ENCODE assay signal across 22 mouse cellular contexts in genomic region chrX:95881111-95881510, GRCm38 (mm10).
DNase-seq lines count a peak whose midpoint lies in the region; ATAC-seq and TF ChIP-seq lines count a peak whose summit lies in the region.
"Had no signal": no experiment of that assay in that cellular context is flagged by ENCODE, and none has a peak within 500 bp of the region (broad histone marks: within the 10 kb centered on the region; RNA-seq: fewer than 3 reads in every experiment).

No protein-coding gene starts in this region.

- no peaks in the 10 kb centered on the region for H3K27me3 ChIP-seq in intestine, embryonic 16.5 days (replicated peaks; ENCODE audit: control insufficient read depth, insufficient read depth, low read length)
- H3K27me3 ChIP-seq: embryonic facial prominence, embryonic 15.5 days; hindbrain, embryonic 12.5 days had no signal

- no peaks in the 10 kb centered on the region for H3K9me3 ChIP-seq in ES-E14 (ENCODE audit: control insufficient read depth, insufficient read depth, low read depth, low read length)
- H3K9me3 ChIP-seq in intestine, embryonic 16.5 days (ENCODE audit: control insufficient read depth, low read length): no peaks in the 10 kb centered on the region
- H3K9me3 ChIP-seq: embryonic facial prominence, embryonic 15.5 days; heart, embryonic 10.5 days; hindbrain, embryonic 12.5 days had no signal

- H3K4me3 ChIP-seq in ES-E14 (ENCODE audit: insufficient read depth in 1 of 2, low read depth in 1 of 2, low read length in 2 of 2, poor library complexity in 1 of 2, severe bottlenecking in 1 of 2): no peak overlapping the region
- no peak overlapping the region for H3K4me3 ChIP-seq in intestine, embryonic 16.5 days (ENCODE audit: low read length)
- H3K4me3 ChIP-seq: embryonic facial prominence, embryonic 15.5 days; heart, embryonic 10.5 days; hindbrain, embryonic 12.5 days had no signal

- H3K9ac ChIP-seq in ES-E14 (ENCODE audit: insufficient read depth, low read depth, low read length, poor library complexity, severe bottlenecking): no peak overlapping the region
- H3K9ac ChIP-seq in intestine, embryonic 16.5 days (ENCODE audit: low read depth, low read length): no peak overlapping the region
- H3K9ac ChIP-seq: embryonic facial prominence, embryonic 15.5 days; hindbrain, embryonic 12.5 days had no signal

- in situ Hi-C loops in ES-E14 (cut with MboI; ENCODE audit: low sequenced_read_pairs in 2 of 2, unreplicated experiment in 2 of 2): no loop called here

- H3K27ac ChIP-seq in ES-E14 (ENCODE audit: insufficient read depth, low read depth, low read length, poor library complexity, severe bottlenecking): peak overlapping the region; percentile 7; the same call in 1 of the 2 replicates
- no peak overlapping the region for H3K27ac ChIP-seq in intestine, embryonic 16.5 days (ENCODE audit: low read length)
- H3K27ac ChIP-seq: embryonic facial prominence, embryonic 15.5 days; heart, embryonic 10.5 days; hindbrain, embryonic 12.5 days had no signal

- H3K4me1 ChIP-seq in ES-E14 (ENCODE audit: control insufficient read depth in 2 of 2, insufficient read depth in 2 of 2, low read length in 2 of 2, poor library complexity in 1 of 2): 0 out of 4 replicates have a peak, but pooled peaks cover 0 to 2% of the 10 kb centered on the region in 2 experiments
- H3K4me1 ChIP-seq in intestine, embryonic 16.5 days (ENCODE audit: control insufficient read depth, insufficient read depth, low read length): no peaks in the 10 kb centered on the region
- H3K4me1 ChIP-seq: embryonic facial prominence, embryonic 15.5 days; heart, embryonic 10.5 days; hindbrain, embryonic 12.5 days had no signal

- no peaks in the 10 kb centered on the region for H3K36me3 ChIP-seq in ES-E14 (ENCODE audit: control insufficient read depth, insufficient read depth, low read length, poor library complexity, severe bottlenecking)
- no peaks in the 10 kb centered on the region for H3K36me3 ChIP-seq in intestine, embryonic 16.5 days (ENCODE audit: control insufficient read depth, insufficient read depth, low read length)
- H3K36me3 ChIP-seq: embryonic facial prominence, embryonic 15.5 days; heart, embryonic 10.5 days; hindbrain, embryonic 12.5 days had no signal

- ATAC-seq in intestine, embryonic 16.5 days: no peak
- ATAC-seq: activated CD4-positive, CD25-positive, alpha-beta regulatory T cell, adult 4 months; forebrain, embryonic 16.5 days; hindbrain, embryonic 16.5 days had no signal

- H3K4me2 ChIP-seq in intestine, embryonic 16.5 days (ENCODE audit: low read depth, low read length): no peak overlapping the region
- H3K4me2 ChIP-seq: embryonic facial prominence, embryonic 15.5 days; hindbrain, embryonic 12.5 days had no signal

- DNase-seq in ES-E14 (ENCODE audit: low read depth, low spot score): peak; percentile 35
- DNase-seq in ZHBTc4 (ENCODE audit: low read depth, low spot score): peak; percentile 68
- peak; percentile 73 for DNase-seq in thymus, postnatal 0 days (ENCODE audit: low spot score)
- DNase-seq in thymus, postnatal 36 days: peak; percentile 6 to 40
- no peak for DNase-seq in urinary bladder, postnatal 4 days (ENCODE audit: low spot score in 2 of 2)
- no peak for DNase-seq in yolk sac, embryonic 10.5 days (ENCODE audit: low spot score)
- no peak for DNase-seq in left cerebral cortex, adult 18-20 months (ENCODE audit: low spot score in 2 of 2)
- DNase-seq: adrenal gland, postnatal 14 days; cerebellum, adult 18-20 months; cerebellum, adult 9-11 months; cerebellum, postnatal 36 days; gastrocnemius, postnatal 10 days; heart, adult 18-20 months; heart, postnatal 10 days; heart, postnatal 4 days had no signal

TF ChIP-seq in ES-E14, 5 proteins besides CTCF, POLR2A, EP300 and RAD21:
- TF ChIP-seq ZNF384 (IDR thresholded peaks at IDR 0.05; ENCODE audit: low read depth, low read length): no peak
- no peak for TF ChIP-seq HCFC1 (IDR thresholded peaks at IDR 0.05; ENCODE audit: borderline replicate concordance, insufficient read depth, low read length)
- no peak for TF ChIP-seq CHD2 (IDR thresholded peaks at IDR 0.05; ENCODE audit: low read depth, low read length)
- TF ChIP-seq MAFK (IDR thresholded peaks at IDR 0.05; ENCODE audit: insufficient read depth, low read depth, low read length): no peak
- no peak for TF ChIP-seq ZC3H11A (IDR thresholded peaks at IDR 0.05; ENCODE audit: borderline replicate concordance, low read depth, low read length)

Comparison
In these comparisons a context has a peak if more than half of its experiments do, and no peak if none do; other contexts are left out.
1. DNase-seq: peak in ES-E14 (single experiment), ZHBTc4 (single experiment), thymus, postnatal 0 days (single experiment) and thymus, postnatal 36 days (2 of 2); none in urinary bladder, postnatal 4 days (0 of 2), yolk sac, embryonic 10.5 days (single experiment) and left cerebral cortex, adult 18-20 months (0 of 2).